ENCODE assay signal across 8 mouse cellular contexts in the genomic region with DNA sequence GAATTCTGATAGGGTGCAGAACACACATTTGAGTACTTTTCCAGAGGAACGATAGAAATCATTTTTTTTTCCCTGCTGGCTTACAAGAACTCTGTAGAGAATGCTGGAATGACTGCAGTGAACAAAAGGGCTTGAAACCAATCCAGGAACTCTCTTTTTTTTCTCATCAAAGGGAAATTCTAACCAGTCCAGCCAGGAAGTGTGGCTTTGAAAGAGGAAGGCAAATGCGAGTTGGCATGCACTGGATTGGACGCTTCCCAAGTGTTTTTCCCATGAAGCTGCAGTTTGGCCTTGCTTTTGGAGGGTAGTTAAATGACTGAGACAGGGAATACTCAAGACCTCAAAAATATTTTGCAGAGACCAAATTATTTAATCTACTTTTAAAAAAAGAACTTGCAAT. TPM values are rescaled to one million over a fixed set of nuclear protein-coding genes. Genes with fewer than 3 reads are reported as not detected.
DNase-seq lines count a peak whose midpoint lies in the region; ATAC-seq and TF ChIP-seq lines count a peak whose summit lies in the region.

No protein-coding gene starts in this region.

- intact Hi-C loops in left cerebral cortex, postnatal 36 days (cut with DNase I) = no loop called here
- intact Hi-C loops in gastrocnemius, postnatal 36 days (cut with DNase I) = no loop called here

- ATAC-seq in megakaryocyte, adult 5-6 weeks (ENCODE audit: poor library complexity, severe bottlenecking) = no peak

- TF ChIP-seq POLR2A in brain, embryonic 14.5 days (IDR thresholded peaks at IDR 0.05; ENCODE audit: borderline replicate concordance, extremely low read depth, insufficient read depth, insufficient read length, poor library complexity, severe bottlenecking) = no peak

- DNase-seq in left cerebral cortex, adult 18-20 months (ENCODE audit: low spot score in 2 of 2) = peak; percentile 12
- no peak for DNase-seq in left cerebral cortex, postnatal 36 days (ENCODE audit: low spot score in 2 of 2)
- DNase-seq in brain, embryonic 14.5 days (ENCODE audit: low read depth) = peak; percentile 93
- peak; percentile 32 to 33 for DNase-seq in gastrocnemius, postnatal 36 days
- DNase-seq in layer of hippocampus, postnatal 10 days (ENCODE audit: low spot score in 2 of 2) = peak; percentile 55 to 60
- no peak for DNase-seq in embryo, embryonic 10.5 days (ENCODE audit: low spot score)
- DNase-seq in natural killer cell, adult 2 months (ENCODE audit: low spot score in 2 of 2) = no peak

- no peak for TF ChIP-seq CTCF in brain, embryonic 14.5 days (IDR thresholded peaks at IDR 0.05; ENCODE audit: borderline replicate concordance, extremely low read depth, insufficient read depth, insufficient read length)

RNA-seq across cellular contexts. Expression of a gene that starts 54.7 kb away (rescaled TPM):
- 1 to 10 TPM; 3.0 to 4.3 TPM for total RNA-seq in left cerebral cortex, adult 18-20 months (2021)
- total RNA-seq in left cerebral cortex, postnatal 36 days (2021) = 1 to 10 TPM; 2.3 to 5.0 TPM
- 8.8 and 13.7 TPM in 2 replicates for polyA plus RNA-seq in brain, embryonic 14.5 days (2012; rRNA removed)
- 1 to 10 TPM in 1 of 2 experiments, under 1 TPM in 1; 0.62 to 2.3 TPM for total RNA-seq in gastrocnemius, postnatal 36 days (2021)
- 1 to 10 TPM; 1.1 to 1.3 TPM for total RNA-seq in layer of hippocampus, postnatal 10 days (2021)
- total RNA-seq in megakaryocyte, adult 5-6 weeks (2015) = 0.05 TPM in 1 of 2 replicates, not detected in the other
- total RNA-seq in megakaryocyte, adult 5-6 weeks (2017) = not detected in 2 replicates

Comparison
In these comparisons a context has a peak if more than half of its experiments do, and no peak if none do; other contexts are left out.
1. DNase-seq: peak in left cerebral cortex, adult 18-20 months (2 of 2), brain, embryonic 14.5 days (single experiment), gastrocnemius, postnatal 36 days (2 of 2) and layer of hippocampus, postnatal 10 days (2 of 2); none in left cerebral cortex, postnatal 36 days (0 of 2), embryo, embryonic 10.5 days (single experiment) and natural killer cell, adult 2 months (0 of 2).